Mouse (Mus musculus): ENCODE data around the gene Xrcc1.

DNA sequence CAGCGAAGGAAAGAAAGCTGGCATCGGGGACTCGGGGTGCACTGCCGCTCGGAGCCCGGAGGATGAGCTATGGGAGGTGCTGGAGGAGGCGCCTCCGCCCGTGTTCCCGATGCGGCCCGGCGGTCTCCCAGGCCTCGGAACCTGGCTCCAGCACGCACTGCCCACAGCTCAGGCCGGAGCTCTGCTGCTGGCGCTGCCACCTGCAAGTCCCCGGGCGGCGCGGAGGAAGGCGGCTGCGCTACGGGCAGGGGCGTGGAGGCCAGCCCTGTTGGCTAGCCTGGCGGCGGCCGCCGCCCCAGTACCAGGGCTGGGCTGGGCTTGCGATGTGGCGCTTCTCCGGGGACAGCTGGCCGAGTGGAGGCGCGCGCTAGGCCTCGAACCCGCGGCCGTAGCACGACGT, 12.3 kb upstream of the Xrcc1 start:
- no peak for TF ChIP-seq EP300 (IDR thresholded peaks at IDR 0.05; ENCODE audit: low read depth)
- no peak for TF ChIP-seq CTCF (IDR thresholded peaks at IDR 0.05; ENCODE audit: low read depth)
